Mouse (Mus musculus): ENCODE data around the gene Mpv17l2. TPM values are rescaled to one million over a fixed set of nuclear protein-coding genes. Genes with fewer than 3 reads are reported as not detected.

Mpv17l2 gene
- total RNA-seq, 1 experiment from 2014 or later = 113 TPM

GRCm38 (mm10) chr8:70721601-70722000, 39.1 kb downstream of the Mpv17l2 start:
- DNase-seq = no peak

DNA sequence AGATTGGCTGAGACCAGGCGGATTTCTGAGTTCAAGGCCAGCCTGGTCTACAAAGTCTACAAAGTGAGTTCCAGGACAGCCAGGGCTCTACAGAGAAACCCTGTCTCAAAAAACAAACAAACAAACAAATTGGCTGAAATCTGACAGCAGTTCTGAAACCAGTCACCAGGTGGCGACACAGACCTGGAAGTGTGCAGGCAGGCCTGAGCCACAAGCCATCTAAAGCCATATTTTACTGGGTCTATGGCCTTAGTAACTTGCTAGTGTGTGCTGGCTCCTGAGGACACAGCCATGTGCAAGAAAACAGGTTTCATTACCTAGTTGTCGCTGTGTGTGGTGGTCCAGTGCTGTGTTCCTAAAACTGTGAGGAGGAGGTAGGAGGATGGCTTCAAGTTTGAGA, 40.0 kb downstream of the Mpv17l2 start:
- DNase-seq = peak; percentile 85

- DNase-seq = no peak
Measured at GRCm38 (mm10) chr8:70719796-70720270, 40.9 kb downstream of the Mpv17l2 start.

GRCm38 (mm10) chr8:70718297-70718696, 42.4 kb downstream of the Mpv17l2 start, which contains the start of gene Gm3336:
Gene Gm3336 (plus strand): TSS chr8:70718543.
- DNase-seq = peak; percentile 77

DNA sequence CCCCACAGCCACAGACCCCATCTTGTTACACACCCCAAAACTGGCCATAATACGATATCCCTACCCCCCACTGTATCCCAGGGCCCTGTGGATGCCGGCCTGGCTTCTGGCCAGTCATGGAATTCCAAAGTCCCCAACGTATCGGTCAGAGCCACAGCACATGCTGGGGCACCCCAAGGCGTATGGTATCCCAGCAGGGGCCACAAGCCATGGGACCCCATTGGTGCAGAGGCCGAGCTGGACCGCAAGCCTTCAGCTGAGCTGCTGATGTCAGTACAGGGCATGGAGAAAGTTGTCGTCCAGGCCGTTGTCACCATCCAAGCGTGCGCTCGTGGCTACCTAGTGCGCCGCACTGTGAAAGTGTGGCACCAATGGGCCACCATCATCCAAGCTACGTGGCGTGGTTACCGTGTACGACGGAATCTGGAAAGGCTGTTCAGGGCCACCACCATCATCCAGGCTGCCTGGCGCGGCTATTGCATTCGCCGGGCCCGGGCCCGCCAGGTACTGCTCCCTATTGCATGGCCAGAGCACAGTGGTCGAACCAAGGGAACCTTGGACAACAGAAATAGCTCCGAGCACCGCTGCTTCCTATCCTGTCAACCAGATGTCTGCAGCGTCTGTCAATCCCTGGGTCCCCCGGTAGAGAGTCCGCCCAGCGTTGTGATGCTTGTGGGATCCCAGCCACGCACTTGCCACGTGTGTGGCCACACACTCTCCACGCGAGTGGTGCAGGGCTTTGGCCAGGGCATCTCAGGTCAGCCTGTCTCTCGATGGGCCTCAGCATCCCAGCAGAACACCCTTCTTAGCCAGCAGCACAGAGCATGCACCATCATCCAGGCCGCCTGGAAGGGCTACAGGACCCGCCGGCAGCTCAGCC, 44.0 kb downstream of the Mpv17l2 start:
- peak; percentile 2 for DNase-seq

DNA sequence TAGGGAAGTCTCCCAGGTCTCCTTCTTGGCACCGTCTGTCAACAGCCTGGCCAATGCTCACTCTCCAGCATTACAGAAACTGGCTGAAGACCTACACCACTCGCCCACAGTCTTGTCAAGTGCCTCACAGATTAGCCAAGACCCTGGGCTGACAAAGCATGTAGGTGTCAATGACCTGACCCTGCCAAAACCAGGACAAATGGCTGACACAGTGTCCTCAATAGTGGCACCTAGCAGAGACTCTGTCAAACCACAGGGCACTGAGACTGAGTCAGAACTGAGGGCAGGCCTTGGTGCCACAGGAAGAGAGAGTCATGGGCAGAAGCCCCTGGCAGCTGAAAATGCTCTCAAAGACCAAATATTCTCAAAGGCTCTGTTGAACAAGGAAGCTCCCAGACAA, 45.7 kb downstream of the Mpv17l2 start:
- no peak for DNase-seq

DNA sequence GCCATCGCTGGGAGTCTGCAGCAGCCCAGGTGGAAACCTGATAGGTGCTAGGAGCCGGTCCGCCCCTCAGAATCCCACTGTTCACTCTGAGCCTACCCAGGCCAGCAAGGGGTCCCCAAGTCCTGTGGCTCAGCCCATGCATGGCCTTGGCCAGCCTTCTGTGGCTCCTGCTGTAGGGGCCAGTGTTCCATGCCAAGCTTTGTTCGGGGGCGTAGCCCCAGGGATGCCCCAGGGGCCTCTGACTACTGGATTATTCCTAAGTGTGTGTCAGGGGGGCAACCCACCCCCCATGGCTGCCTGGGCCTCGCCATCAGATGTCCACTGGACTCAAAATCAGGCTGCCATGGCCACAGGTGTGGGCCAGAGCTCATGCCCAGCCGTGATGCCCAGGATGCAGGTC, 46.8 kb downstream of the Mpv17l2 start:
- no peak for DNase-seq

DNA sequence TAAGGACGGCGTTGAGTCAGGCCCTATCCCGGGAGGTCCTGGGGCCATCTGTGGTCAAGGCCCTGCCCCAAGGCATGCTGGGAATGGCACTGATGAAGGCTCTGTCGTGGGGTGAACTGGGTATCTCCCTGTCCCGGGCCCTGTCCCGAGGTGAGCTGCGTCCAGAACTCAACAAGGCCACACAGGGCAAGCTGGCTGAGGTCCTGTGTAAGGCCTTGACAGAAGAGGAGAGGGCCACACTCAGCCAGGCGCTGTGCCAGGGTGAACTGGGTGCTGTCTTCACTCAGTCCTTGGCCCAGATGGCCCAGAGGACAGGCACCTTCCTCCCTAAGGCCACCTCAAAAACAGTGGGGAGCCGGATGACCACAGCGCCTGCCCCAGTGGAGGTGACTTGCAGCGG, 49.7 kb downstream of the Mpv17l2 start:
- DNase-seq = peak; percentile 83

DNA sequence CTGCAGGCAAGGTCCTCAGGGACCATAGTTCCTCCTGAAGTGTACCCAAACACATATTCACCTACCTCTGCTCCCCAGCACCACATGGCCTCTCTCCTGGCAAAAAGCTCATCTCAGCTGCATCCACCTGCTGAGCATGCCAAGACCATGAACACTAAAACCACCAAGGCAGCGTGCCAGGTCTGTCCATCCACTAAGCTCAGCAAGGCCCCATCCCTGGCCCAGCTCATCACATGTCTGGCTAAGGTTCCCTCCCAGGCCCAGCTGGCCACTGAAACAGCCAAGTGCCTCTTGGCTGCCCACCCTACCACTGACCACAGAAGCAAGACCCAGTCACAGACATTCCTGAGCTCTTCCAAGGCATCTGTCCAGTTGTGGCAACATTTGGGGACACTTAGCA, 50.5 kb downstream of the Mpv17l2 start:
- peak; percentile 52 for DNase-seq

- no peak for DNase-seq
Measured at GRCm38 (mm10) chr8:70709794-70710193, 51.0 kb downstream of the Mpv17l2 start.

Small RNA genes lying within 50 kb of the gene (microRNA-seq; reads per million reads assigned to microRNA genes)
- 0.43 to 1.1 reads per million in 2 experiments for gene Mir7240

Other genes starting within 250 kb of the Mpv17l2 start
- 235 and 252 TPM in 2 replicates for gene Fkbp8, start 233.2 kb downstream of the Mpv17l2 start, total RNA-seq (2021)
- gene Kxd1, start 233.0 kb downstream of the Mpv17l2 start, total RNA-seq (2021) = 78.9 and 83.1 TPM in 2 replicates
- gene Ell, start 221.5 kb downstream of the Mpv17l2 start, total RNA-seq (2021) = 22.4 and 22.9 TPM in 2 replicates
- gene Isyna1, start 166.6 kb downstream of the Mpv17l2 start, total RNA-seq (2021) = 77.2 and 84.7 TPM in 2 replicates
- gene Ssbp4, start 152.1 kb downstream of the Mpv17l2 start, total RNA-seq (2021) = 84.4 and 102 TPM in 2 replicates
- gene Lrrc25, start 144.8 kb downstream of the Mpv17l2 start, total RNA-seq (2021) = 1.6 and 2.0 TPM in 2 replicates
- 0.79 and 1.0 TPM in 2 replicates for gene Gdf15, start 128.5 kb downstream of the Mpv17l2 start, total RNA-seq (2021)
- gene Pgpep1, start 100.6 kb downstream of the Mpv17l2 start, total RNA-seq (2021) = 73.1 and 86.5 TPM in 2 replicates
- gene Lsm4, start 87.7 kb downstream of the Mpv17l2 start, total RNA-seq (2021) = 76.0 and 78.6 TPM in 2 replicates
- gene Jund, start 62.0 kb downstream of the Mpv17l2 start, total RNA-seq (2021) = 165 and 174 TPM in 2 replicates
- gene Iqcn, start 57.5 kb downstream of the Mpv17l2 start, total RNA-seq (2021) = 0.11 and 0.19 TPM in 2 replicates
- gene Gm3336, start 42.4 kb downstream of the Mpv17l2 start, total RNA-seq (2021) = 0.70 TPM in 1 of 2 replicates, not detected in the other
- 1.9 TPM in 2 replicates for gene Pde4c, start 37.2 kb downstream of the Mpv17l2 start, total RNA-seq (2021)
- 56.2 and 75.1 TPM in 2 replicates for gene Rab3a, start 6.3 kb downstream of the Mpv17l2 start, total RNA-seq (2021)
- gene Pik3r2, start 15.8 kb upstream of the Mpv17l2 start, total RNA-seq (2021) = 35.4 and 44.0 TPM in 2 replicates
- 22.9 and 28.2 TPM in 2 replicates for gene Mast3, start 44.1 kb upstream of the Mpv17l2 start, total RNA-seq (2021)
- gene Il12rb1, start 47.5 kb upstream of the Mpv17l2 start, total RNA-seq (2021) = 0.34 TPM in 1 of 2 replicates, not detected in the other
- gene Arrdc2, start 78.8 kb upstream of the Mpv17l2 start, total RNA-seq (2021) = 12.5 and 15.8 TPM in 2 replicates
- 2.9 and 3.8 TPM in 2 replicates for gene Kcnn1, start 102.3 kb upstream of the Mpv17l2 start, total RNA-seq (2021)
- gene Ccdc124, start 113.0 kb upstream of the Mpv17l2 start, total RNA-seq (2021) = 52.2 and 52.9 TPM in 2 replicates
- gene Slc5a5, start 131.8 kb upstream of the Mpv17l2 start, total RNA-seq (2021) = 0.30 TPM in 1 of 2 replicates, not detected in the other
- gene Rpl18a, start 136.5 kb upstream of the Mpv17l2 start, total RNA-seq (2021) = 1,399 and 1,708 TPM in 2 replicates
- 26.2 and 32.1 TPM in 2 replicates for gene Map1s, start 145.0 kb upstream of the Mpv17l2 start, total RNA-seq (2021)

Data from adrenal gland, postnatal 14 days (tissue).